Mouse (Mus musculus) naive thymus-derived CD4-positive, alpha-beta T cell, adult 2 months (primary cell): ENCODE measurements around the gene Foxp1.

Source experiments
- DNase-seq: peaks from one replicate; pipeline ENCODE4 v3.0.0-alpha.2; 2011; ENCODE audit warnings: low read depth

The Foxp1 gene

DNA sequence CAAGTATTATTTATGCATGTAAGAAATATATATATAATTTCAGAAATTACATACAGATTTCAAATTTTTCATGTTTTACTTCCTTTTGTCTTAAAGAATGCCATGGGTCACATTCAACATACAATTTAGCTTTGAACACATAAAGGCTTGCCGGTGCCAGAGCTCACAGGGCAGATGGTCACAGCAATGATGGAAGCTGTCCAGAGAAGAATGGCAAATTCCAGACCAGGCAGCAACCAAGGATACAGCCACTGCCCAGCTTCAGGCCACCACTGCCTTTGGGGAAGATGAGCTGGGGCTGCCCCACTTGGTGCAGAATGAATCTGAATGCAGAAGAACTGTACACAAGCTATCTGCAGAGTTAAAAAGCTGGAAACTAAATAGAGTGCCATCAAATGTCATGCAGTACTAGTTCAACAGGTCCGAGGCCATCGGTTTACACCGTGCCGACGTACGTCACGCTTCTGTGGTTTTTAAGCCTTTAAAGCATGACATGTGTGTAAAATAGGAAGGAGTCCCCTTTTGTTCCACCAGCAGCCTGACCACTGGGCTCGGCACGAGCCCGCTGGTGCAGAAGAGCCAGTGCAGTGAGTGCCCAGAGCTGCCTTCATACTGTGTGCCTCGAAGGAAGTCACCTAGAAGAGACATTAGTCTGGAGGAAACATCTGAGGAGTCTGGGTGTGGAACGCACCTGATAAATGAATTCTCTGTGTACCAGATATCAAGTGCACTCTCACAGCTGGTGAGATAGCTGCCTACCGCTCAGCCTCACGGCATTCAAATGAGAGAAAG, 239.5 kb downstream of the Foxp1 start:
- DNase-seq = peak; percentile 76

DNA sequence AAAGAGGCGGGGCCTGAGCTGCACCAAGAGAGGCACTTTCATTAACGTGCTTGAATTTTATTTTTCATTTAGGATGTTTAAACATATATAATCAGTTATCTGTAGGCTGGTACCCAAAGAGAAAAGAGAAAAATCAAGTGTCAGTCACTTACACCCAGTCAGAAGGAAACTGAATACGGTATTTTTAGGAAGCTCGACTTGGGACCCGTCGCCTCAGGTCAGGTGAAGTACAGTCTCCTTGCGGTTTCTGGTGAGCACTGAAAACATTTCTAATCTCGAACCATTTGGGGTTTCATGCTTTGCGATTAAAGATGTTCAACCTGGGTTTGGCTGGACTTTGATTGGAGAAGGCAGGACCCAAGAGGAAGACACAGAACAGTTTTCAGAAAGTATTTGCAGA, 241.1 kb downstream of the Foxp1 start:
- no peak for DNase-seq

- no peak for DNase-seq
These were observed 241.9 kb downstream of the Foxp1 start for GRCm38 (mm10) chr6:99280619-99281018.

- no peak for DNase-seq
These were observed 245.3 kb downstream of the Foxp1 start for GRCm38 (mm10) chr6:99277251-99277650.

DNA sequence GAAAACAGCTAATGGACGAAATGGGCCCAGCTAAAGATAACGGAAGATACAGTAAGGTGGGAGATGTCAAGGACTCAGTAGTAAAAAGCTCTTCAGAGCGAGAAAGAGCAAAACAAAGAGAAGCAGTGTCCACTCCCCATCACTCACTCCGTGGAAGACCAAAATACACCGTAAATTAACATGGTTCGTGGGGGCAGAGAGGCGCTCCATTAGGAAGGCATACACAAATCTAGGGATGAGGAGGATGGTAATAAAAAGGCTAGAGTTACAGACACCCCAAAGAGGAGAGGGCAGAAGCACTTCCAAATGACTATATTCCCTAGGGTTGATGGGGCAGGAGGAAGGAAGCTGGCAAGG, 246.2 kb downstream of the Foxp1 start:
- DNase-seq = no peak

DNA sequence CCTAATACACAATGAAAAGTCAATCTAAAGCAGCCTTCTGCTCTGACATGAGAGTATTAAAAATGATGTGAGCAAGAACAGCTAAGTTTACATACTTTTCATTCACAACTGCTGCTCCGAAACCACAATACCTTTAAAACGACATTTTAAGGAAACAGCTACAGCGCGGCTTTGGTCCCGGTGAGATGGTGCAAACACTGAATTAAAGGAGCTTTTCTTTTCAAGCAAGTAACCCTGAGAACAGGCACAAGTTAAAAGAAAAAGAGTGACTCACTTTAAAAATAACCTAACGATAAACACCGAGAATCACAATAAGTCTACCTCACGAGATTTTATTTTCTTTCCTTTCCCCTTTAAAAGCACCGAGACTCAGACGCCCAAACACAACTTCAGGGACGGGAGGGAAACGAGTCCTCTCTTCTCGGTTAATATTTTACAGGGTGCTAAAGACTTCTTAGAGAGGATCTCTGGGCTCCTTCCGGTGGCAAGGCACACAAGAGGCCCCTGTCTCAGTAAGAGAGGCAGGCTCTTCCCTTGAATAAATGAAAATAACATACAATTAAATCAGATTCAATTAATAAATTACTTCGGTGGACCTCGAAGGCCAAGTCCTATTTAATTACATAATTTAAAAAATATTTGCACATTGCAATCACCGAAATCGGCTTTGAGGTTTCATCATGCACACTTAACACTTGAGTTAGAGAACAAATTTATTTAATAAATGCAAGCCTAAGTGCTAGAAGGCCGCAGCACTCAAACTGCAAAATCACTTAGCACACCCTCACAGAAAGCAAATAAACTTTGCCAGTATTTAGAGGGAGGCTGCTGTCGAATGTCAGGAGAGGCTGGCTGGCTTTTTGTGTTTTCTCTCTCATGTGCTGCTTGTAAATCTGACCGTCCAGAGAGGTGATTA, 246.9 kb downstream of the Foxp1 start:
- DNase-seq = peak; percentile 71

DNA sequence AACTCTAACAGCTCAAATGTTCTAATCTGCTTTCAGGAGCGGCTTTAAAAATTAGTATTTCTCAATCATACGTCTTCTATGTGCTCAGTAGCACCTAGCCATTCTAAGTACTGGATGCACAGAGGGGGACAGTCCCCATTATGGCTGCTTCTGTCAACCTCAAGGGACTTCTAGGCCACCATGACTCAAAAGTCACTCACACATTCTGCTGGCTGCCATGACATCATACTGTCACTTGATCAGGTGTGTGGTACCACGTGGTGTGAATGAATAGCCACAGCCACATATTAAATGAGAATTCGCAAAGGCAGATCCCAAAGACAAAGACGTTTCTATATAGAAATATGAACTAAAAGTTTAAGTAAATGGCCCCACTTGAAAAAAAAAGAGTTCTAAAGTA, 247.9 kb downstream of the Foxp1 start:
- peak; percentile 61 for DNase-seq

GRCm38 (mm10) chr6:99274222-99274621, 248.3 kb downstream of the Foxp1 start:
- DNase-seq = no peak

- no peak for DNase-seq
These were observed 249.3 kb downstream of the Foxp1 start for GRCm38 (mm10) chr6:99273177-99273576.

GRCm38 (mm10) chr6:99272174-99272573, 250.3 kb downstream of the Foxp1 start:
- DNase-seq = no peak

DNA sequence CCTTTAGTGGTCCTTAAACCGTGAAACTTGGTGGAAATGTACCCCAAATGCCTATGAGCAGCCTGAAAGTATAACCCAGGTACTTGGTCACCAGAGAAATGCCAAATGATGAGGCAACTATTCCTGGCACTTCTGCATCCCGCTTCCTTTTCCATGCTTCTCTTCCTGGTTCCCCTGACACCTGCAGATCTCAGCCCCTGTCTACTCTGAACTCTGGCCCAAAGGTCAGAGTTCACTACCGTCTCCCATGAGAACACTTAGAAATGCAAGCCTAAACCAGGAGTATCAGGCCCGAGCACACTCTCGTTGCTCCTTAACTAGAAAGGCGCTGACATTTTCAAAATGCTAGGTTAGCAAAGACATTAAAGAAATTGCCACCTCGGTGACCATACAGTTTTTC, 250.8 kb downstream of the Foxp1 start:
- no peak for DNase-seq

- peak; percentile 79 for DNase-seq
These were observed 252.6 kb downstream of the Foxp1 start for GRCm38 (mm10) chr6:99269921-99270320.

- DNase-seq = no peak
These were observed 254.1 kb downstream of the Foxp1 start for GRCm38 (mm10) chr6:99268171-99269061.

DNA sequence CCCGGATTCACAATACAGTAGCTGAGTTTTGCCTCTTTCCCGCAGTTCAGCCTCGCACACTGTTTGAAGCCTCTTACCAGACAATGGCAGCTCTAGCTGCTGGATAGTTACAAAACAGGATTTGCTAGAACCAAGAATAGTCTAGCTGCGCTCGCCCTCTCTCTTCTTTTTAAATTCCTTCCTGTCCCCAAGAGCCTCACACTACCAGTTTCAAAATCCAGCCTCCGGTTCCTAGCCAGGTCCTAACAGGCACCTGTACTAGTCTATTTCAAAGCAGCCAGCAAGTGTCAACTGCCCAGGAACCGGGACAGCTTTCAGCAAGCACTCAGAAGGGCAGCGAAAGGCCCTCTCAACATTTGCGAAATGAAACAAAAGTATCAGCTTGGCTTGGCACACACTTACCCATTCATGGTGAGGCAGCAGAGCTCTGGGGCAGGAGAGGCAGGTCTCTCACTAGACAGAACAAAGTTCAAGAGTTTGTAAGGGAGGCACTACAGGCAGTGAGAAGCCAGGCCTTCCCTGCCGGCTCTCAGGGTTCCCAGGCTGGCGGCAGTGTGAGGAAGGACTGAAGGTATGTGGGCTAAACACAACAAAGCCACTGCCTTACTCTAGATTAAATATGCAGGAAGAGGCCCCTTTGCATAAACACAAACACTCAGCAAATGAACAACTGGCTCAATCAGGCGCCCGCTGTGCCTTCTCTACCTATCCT, 256.4 kb downstream of the Foxp1 start:
- DNase-seq = peak; percentile 73

DNA sequence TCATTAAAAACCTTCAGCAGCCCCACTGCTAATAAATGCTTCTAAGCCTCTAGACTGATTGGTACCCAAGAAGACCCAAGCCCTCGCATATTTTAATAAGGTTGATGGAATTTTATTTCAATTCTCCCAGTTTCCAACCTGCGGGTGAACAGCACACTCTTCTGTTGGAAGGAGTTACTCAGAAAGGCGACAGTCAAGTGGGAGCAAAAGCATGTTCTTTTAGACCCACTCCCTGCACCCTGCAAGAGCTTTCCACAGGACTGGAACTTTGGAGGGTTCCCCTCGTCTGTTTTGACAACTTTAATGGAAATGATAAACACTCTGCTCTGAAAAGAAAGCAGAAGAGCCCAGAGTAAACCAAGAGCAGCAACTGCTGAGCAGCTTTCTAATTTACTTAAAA, 257.3 kb downstream of the Foxp1 start:
- DNase-seq = no peak

GRCm38 (mm10) chr6:99264192-99265093, 258.1 kb downstream of the Foxp1 start:
- peak; percentile 55 for DNase-seq

DNA sequence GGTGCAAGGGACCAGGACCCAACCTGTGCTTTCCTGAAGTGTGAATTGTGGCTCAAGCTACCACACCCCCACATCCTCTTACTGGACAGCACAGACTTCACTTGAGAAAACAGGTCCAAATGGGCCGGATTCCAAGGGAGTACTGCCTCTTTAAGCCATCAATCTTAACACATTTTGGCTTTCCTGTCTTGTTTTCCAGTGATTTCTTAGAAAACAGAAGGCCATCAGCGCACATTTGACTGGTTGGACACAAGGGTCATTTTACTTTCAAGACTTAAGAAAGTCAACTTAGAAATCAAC, 258.7 kb downstream of the Foxp1 start:
- DNase-seq = no peak

- DNase-seq = peak; percentile 69
These were observed 259.2 kb downstream of the Foxp1 start for GRCm38 (mm10) chr6:99263061-99263885.

- no peak for DNase-seq
These were observed 260.8 kb downstream of the Foxp1 start for GRCm38 (mm10) chr6:99261737-99262130.
